Mouse (Mus musculus) G1E (cell line): Measurements from ENCODE around the gene Ifi211.
"Not testable (repeated sequence)": the region's sequence is repeated elsewhere in the genome, so short reads cannot be mapped to it uniquely, and the experiment has no call there.

ENCODE experiments used
- CTCF ChIP-seq: IDR thresholded peaks from 2 replicates; pipeline ENCODE4 v1.5.1; 2012; ENCODE audit warnings: low read depth, low read length, inconsistent platforms, mixed read lengths
- POLR2AphosphoS5 ChIP-seq: IDR thresholded peaks from 2 replicates; pipeline ENCODE4 v1.6.1; 2012; ENCODE audit warnings: low read depth, low read length, inconsistent platforms; ENCODE audit not compliant: insufficient replicate concordance

GRCm38 (mm10) chr1:173879225-173879987, 33.4 kb downstream of the Ifi211 start:
- not testable (repeated sequence) for TF ChIP-seq CTCF, POLR2AphosphoS5
